In the genomic region with DNA sequence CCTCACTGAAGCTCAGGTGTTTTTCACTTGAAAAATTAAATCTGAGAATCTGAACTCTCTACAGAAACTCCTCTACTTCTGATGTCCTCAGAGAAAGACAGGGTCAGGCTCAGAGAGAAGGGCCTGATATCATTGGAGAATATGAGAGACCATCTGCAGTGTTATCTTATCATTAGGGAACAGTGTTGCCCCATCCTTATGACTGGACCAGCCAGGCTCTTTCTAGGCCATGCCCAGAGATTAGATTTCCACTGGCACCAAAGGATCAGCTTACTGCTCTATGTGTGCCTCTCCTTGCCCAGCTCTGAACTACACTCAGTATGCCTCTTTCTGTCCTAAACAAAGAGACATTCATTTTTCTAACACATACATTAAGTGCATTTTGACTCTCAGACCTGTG, we compare ENCODE assay signal across 29 mouse cellular contexts. TPM values are rescaled to one million over a fixed set of nuclear protein-coding genes. Genes with fewer than 3 reads are reported as not detected.
DNase-seq lines count a peak whose midpoint lies in the region; ATAC-seq lines count a peak whose summit lies in the region.
"Had no signal": no experiment of that assay in that cellular context is flagged by ENCODE, and none has a peak within 500 bp of the region (broad histone marks: within the 10 kb centered on the region; RNA-seq: fewer than 3 reads in every experiment).

No protein-coding gene starts in this region.

- no peak overlapping the region for H3K4me3 ChIP-seq in forebrain, embryonic 11.5 days (ENCODE audit: low read depth, low read length)
- no peak overlapping the region for H3K4me3 ChIP-seq in forebrain, embryonic 10.5 days
- H3K4me3 ChIP-seq in liver, embryonic 12.5 days = no peak overlapping the region
- no peak overlapping the region for H3K4me3 ChIP-seq in midbrain, embryonic 10.5 days
- H3K4me3 ChIP-seq: forebrain, embryonic 13.5 days; hindbrain, embryonic 15.5 days; limb, embryonic 15.5 days had no signal

- H3K36me3 ChIP-seq in forebrain, embryonic 11.5 days (ENCODE audit: control insufficient read depth, insufficient read depth, low read length) = no peaks in the 10 kb centered on the region
- H3K36me3 ChIP-seq in forebrain, embryonic 10.5 days (replicated peaks) = no peaks in the 10 kb centered on the region
- no peaks in the 10 kb centered on the region for H3K36me3 ChIP-seq in liver, embryonic 12.5 days
- H3K36me3 ChIP-seq in midbrain, embryonic 10.5 days = no peaks in the 10 kb centered on the region
- H3K36me3 ChIP-seq: hindbrain, embryonic 15.5 days; limb, embryonic 15.5 days had no signal

- no peak overlapping the region for H3K27ac ChIP-seq in forebrain, embryonic 11.5 days (ENCODE audit: low read depth, low read length)
- no peak overlapping the region for H3K27ac ChIP-seq in forebrain, embryonic 10.5 days
- H3K27ac ChIP-seq in liver, embryonic 12.5 days = peak overlapping the region; percentile 90
- no peak overlapping the region for H3K27ac ChIP-seq in midbrain, embryonic 10.5 days (replicated peaks)
- H3K27ac ChIP-seq: forebrain, embryonic 13.5 days; hindbrain, embryonic 15.5 days; kidney, postnatal 0 days; limb, embryonic 15.5 days had no signal

- no peak overlapping the region for H3K9ac ChIP-seq in forebrain, embryonic 11.5 days (ENCODE audit: low read length)
- H3K9ac ChIP-seq in liver, embryonic 12.5 days = peak overlapping the region; percentile 61
- H3K9ac ChIP-seq: forebrain, embryonic 13.5 days; hindbrain, embryonic 15.5 days; limb, embryonic 15.5 days had no signal

- no peaks in the 10 kb centered on the region for H3K4me1 ChIP-seq in forebrain, embryonic 11.5 days (replicated peaks; ENCODE audit: control insufficient read depth, insufficient read depth, low read length)
- no peaks in the 10 kb centered on the region for H3K4me1 ChIP-seq in forebrain, embryonic 10.5 days
- H3K4me1 ChIP-seq in liver, embryonic 12.5 days = peaks cover 56% of the 10 kb centered on the region
- no peaks in the 10 kb centered on the region for H3K4me1 ChIP-seq in midbrain, embryonic 10.5 days
- H3K4me1 ChIP-seq: forebrain, embryonic 13.5 days; hindbrain, embryonic 15.5 days; limb, embryonic 15.5 days had no signal

- H3K27me3 ChIP-seq in forebrain, embryonic 11.5 days (ENCODE audit: control insufficient read depth, insufficient read depth, low read length) = no peaks in the 10 kb centered on the region
- H3K27me3 ChIP-seq in forebrain, embryonic 10.5 days (ENCODE audit: poor library complexity, severe bottlenecking) = no peaks in the 10 kb centered on the region
- H3K27me3 ChIP-seq in liver, embryonic 12.5 days (replicated peaks) = no peaks in the 10 kb centered on the region
- no peaks in the 10 kb centered on the region for H3K27me3 ChIP-seq in midbrain, embryonic 10.5 days (ENCODE audit: low read depth, poor library complexity, severe bottlenecking)
- H3K27me3 ChIP-seq: forebrain, embryonic 13.5 days; hindbrain, embryonic 15.5 days; limb, embryonic 15.5 days had no signal

- no peak overlapping the region for H3K4me2 ChIP-seq in forebrain, embryonic 11.5 days (ENCODE audit: low read depth, low read length, severe bottlenecking)
- H3K4me2 ChIP-seq in liver, embryonic 12.5 days = peak overlapping the region; percentile 46
- H3K4me2 ChIP-seq: forebrain, embryonic 13.5 days; hindbrain, embryonic 15.5 days; limb, embryonic 15.5 days had no signal

- 0 out of 2 replicates have a peak, but pooled peaks have one; percentile 18 for ATAC-seq in forebrain, embryonic 11.5 days (replicated peaks; ENCODE audit: low FRiP score)
- peak; percentile 40 for ATAC-seq in common myeloid progenitor, adult 5-6 weeks (replicated peaks; ENCODE audit: low read depth, poor library complexity, severe bottlenecking)
- peak; percentile 97 for ATAC-seq in liver, embryonic 12.5 days
- peak; percentile 62 for ATAC-seq in megakaryocyte progenitor cell, adult 5-6 weeks (replicated peaks; ENCODE audit: poor library complexity)
- ATAC-seq: forebrain, embryonic 13.5 days; lung, postnatal 0 days had no signal

- H3K9me3 ChIP-seq in forebrain, embryonic 11.5 days (ENCODE audit: control insufficient read depth, low read length) = no peaks in the 10 kb centered on the region
- H3K9me3 ChIP-seq in forebrain, embryonic 10.5 days = no peaks in the 10 kb centered on the region
- H3K9me3 ChIP-seq in liver, embryonic 12.5 days (replicated peaks) = no peaks in the 10 kb centered on the region
- no peaks in the 10 kb centered on the region for H3K9me3 ChIP-seq in midbrain, embryonic 10.5 days (replicated peaks)
- H3K9me3 ChIP-seq: forebrain, embryonic 13.5 days; hindbrain, embryonic 15.5 days; limb, embryonic 15.5 days had no signal

- no peak for DNase-seq in forebrain, embryonic 11.5 days (ENCODE audit: low spot score)
- no peak for DNase-seq in forebrain, embryonic 10.5 days (ENCODE audit: extremely low spot score, low spot score)
- no peak for DNase-seq in kidney, postnatal 4 days
- DNase-seq in left cerebral cortex, adult 11 months (ENCODE audit: low spot score) = no peak
- no peak for DNase-seq in midbrain, embryonic 10.5 days (ENCODE audit: low spot score)
- DNase-seq: adrenal gland, postnatal 10 days; cerebellum, adult 11 months; cerebellum, postnatal 10 days; embryo, embryonic 11 days; heart, postnatal 4 days; kidney, adult 11 months; layer of hippocampus, postnatal 36 days; right cerebral cortex, postnatal 4 days; thymus, postnatal 36 days had no signal

RNA-seq across cellular contexts. Expression of a gene that starts 12.1 kb away (rescaled TPM):
- polyA plus RNA-seq in forebrain, embryonic 11.5 days (2014; fragmentation: Nextera tagmentation; extraction: Ambion mirVana) = not detected in 2 replicates
- polyA plus RNA-seq in forebrain, embryonic 10.5 days (2016; fragmentation: Nextera tagmentation; extraction: Ambion mirVana) = not detected in 2 replicates
- not detected in 2 replicates for total RNA-seq in common myeloid progenitor, adult 5-6 weeks (2017)
- not detected in 2 replicates for polyA plus RNA-seq in liver, embryonic 12.5 days (2016; fragmentation: Nextera tagmentation; extraction: Ambion mirVana)
- total RNA-seq in megakaryocyte progenitor cell, adult 5-6 weeks (2015) = not detected in 2 replicates
- total RNA-seq in megakaryocyte progenitor cell, adult 5-6 weeks (2017) = not detected in 2 replicates
- not detected in 2 replicates for polyA plus RNA-seq in midbrain, embryonic 10.5 days (2016; fragmentation: Nextera tagmentation; extraction: Ambion mirVana)
- total RNA-seq: adrenal gland, postnatal 10 days; gastrocnemius, postnatal 4 days; heart, postnatal 4 days; layer of hippocampus, adult 18-20 months; layer of hippocampus, postnatal 36 days; left cerebral cortex, postnatal 25 days; monocyte, adult 5-6 weeks had no signal
- polyA plus RNA-seq: forebrain, embryonic 13.5 days; heart, embryonic 14.5 days; hindbrain, embryonic 15.5 days; kidney, postnatal 0 days; limb, embryonic 15.5 days; lung, postnatal 0 days; neural tube, embryonic 11.5 days had no signal

RNA-seq across cellular contexts. Expression of a gene that starts 13.3 kb away (rescaled TPM):
- polyA plus RNA-seq in forebrain, embryonic 11.5 days (2014; fragmentation: Nextera tagmentation; extraction: Ambion mirVana) = not detected in 2 replicates
- polyA plus RNA-seq in forebrain, embryonic 10.5 days (2016; fragmentation: Nextera tagmentation; extraction: Ambion mirVana) = not detected in 2 replicates
- not detected in 2 replicates for total RNA-seq in common myeloid progenitor, adult 5-6 weeks (2017)
- polyA plus RNA-seq in liver, embryonic 12.5 days (2016; fragmentation: Nextera tagmentation; extraction: Ambion mirVana) = 0.30 TPM in 1 of 2 replicates, not detected in the other
- not detected in 2 replicates for total RNA-seq in megakaryocyte progenitor cell, adult 5-6 weeks (2015)
- not detected in 2 replicates for total RNA-seq in megakaryocyte progenitor cell, adult 5-6 weeks (2017)
- not detected in 2 replicates for polyA plus RNA-seq in midbrain, embryonic 10.5 days (2016; fragmentation: Nextera tagmentation; extraction: Ambion mirVana)
- total RNA-seq: adrenal gland, postnatal 10 days; gastrocnemius, postnatal 4 days; heart, postnatal 4 days; layer of hippocampus, adult 18-20 months; layer of hippocampus, postnatal 36 days; left cerebral cortex, postnatal 25 days; monocyte, adult 5-6 weeks had no signal
- polyA plus RNA-seq: embryonic facial prominence, embryonic 14.5 days; forebrain, embryonic 13.5 days; heart, embryonic 14.5 days; hindbrain, embryonic 15.5 days; kidney, postnatal 0 days; limb, embryonic 15.5 days; lung, postnatal 0 days; neural tube, embryonic 11.5 days had no signal

RNA-seq across cellular contexts. Expression of a gene that starts 18.8 kb away (rescaled TPM):
- 0.12 TPM in 1 of 2 replicates, not detected in the other for polyA plus RNA-seq in forebrain, embryonic 11.5 days (2014; fragmentation: Nextera tagmentation; extraction: Ambion mirVana)
- polyA plus RNA-seq in forebrain, embryonic 10.5 days (2016; fragmentation: Nextera tagmentation; extraction: Ambion mirVana) = not detected in 2 replicates
- not detected in 2 replicates for total RNA-seq in common myeloid progenitor, adult 5-6 weeks (2017)
- polyA plus RNA-seq in liver, embryonic 12.5 days (2016; fragmentation: Nextera tagmentation; extraction: Ambion mirVana) = 0.17 and 0.35 TPM in 2 replicates
- not detected in 2 replicates for total RNA-seq in megakaryocyte progenitor cell, adult 5-6 weeks (2015)
- total RNA-seq in megakaryocyte progenitor cell, adult 5-6 weeks (2017) = not detected in 2 replicates
- not detected in 2 replicates for polyA plus RNA-seq in midbrain, embryonic 10.5 days (2016; fragmentation: Nextera tagmentation; extraction: Ambion mirVana)
- total RNA-seq: adrenal gland, postnatal 10 days; gastrocnemius, postnatal 4 days; heart, postnatal 4 days; layer of hippocampus, adult 18-20 months; layer of hippocampus, postnatal 36 days; left cerebral cortex, postnatal 25 days; monocyte, adult 5-6 weeks had no signal
- polyA plus RNA-seq: embryonic facial prominence, embryonic 14.5 days; forebrain, embryonic 13.5 days; heart, embryonic 14.5 days; hindbrain, embryonic 15.5 days; kidney, postnatal 0 days; limb, embryonic 15.5 days; lung, postnatal 0 days; neural tube, embryonic 11.5 days had no signal

RNA-seq across cellular contexts. Expression of a gene that starts 21.1 kb away (rescaled TPM):
- not detected in 2 replicates for polyA plus RNA-seq in forebrain, embryonic 11.5 days (2014; fragmentation: Nextera tagmentation; extraction: Ambion mirVana)
- not detected in 2 replicates for polyA plus RNA-seq in forebrain, embryonic 10.5 days (2016; fragmentation: Nextera tagmentation; extraction: Ambion mirVana)
- total RNA-seq in common myeloid progenitor, adult 5-6 weeks (2017) = not detected in 2 replicates
- not detected in 2 replicates for polyA plus RNA-seq in liver, embryonic 12.5 days (2016; fragmentation: Nextera tagmentation; extraction: Ambion mirVana)
- not detected in 2 replicates for total RNA-seq in megakaryocyte progenitor cell, adult 5-6 weeks (2015)
- not detected in 2 replicates for total RNA-seq in megakaryocyte progenitor cell, adult 5-6 weeks (2017)
- polyA plus RNA-seq in midbrain, embryonic 10.5 days (2016; fragmentation: Nextera tagmentation; extraction: Ambion mirVana) = not detected in 2 replicates
- total RNA-seq: adrenal gland, postnatal 10 days; gastrocnemius, postnatal 4 days; heart, postnatal 4 days; layer of hippocampus, adult 18-20 months; layer of hippocampus, postnatal 36 days; left cerebral cortex, postnatal 25 days; monocyte, adult 5-6 weeks had no signal
- polyA plus RNA-seq: embryonic facial prominence, embryonic 14.5 days; forebrain, embryonic 13.5 days; heart, embryonic 14.5 days; hindbrain, embryonic 15.5 days; kidney, postnatal 0 days; limb, embryonic 15.5 days; lung, postnatal 0 days; neural tube, embryonic 11.5 days had no signal

RNA-seq across cellular contexts. Expression of a gene that starts 28.9 kb away (rescaled TPM):
- not detected in 2 replicates for polyA plus RNA-seq in forebrain, embryonic 11.5 days (2014; fragmentation: Nextera tagmentation; extraction: Ambion mirVana)
- polyA plus RNA-seq in forebrain, embryonic 10.5 days (2016; fragmentation: Nextera tagmentation; extraction: Ambion mirVana) = not detected in 2 replicates
- not detected in 2 replicates for total RNA-seq in common myeloid progenitor, adult 5-6 weeks (2017)
- 0.08 TPM in 1 of 2 replicates, not detected in the other for polyA plus RNA-seq in liver, embryonic 12.5 days (2016; fragmentation: Nextera tagmentation; extraction: Ambion mirVana)
- total RNA-seq in megakaryocyte progenitor cell, adult 5-6 weeks (2015) = not detected in 2 replicates
- not detected in 2 replicates for total RNA-seq in megakaryocyte progenitor cell, adult 5-6 weeks (2017)
- polyA plus RNA-seq in midbrain, embryonic 10.5 days (2016; fragmentation: Nextera tagmentation; extraction: Ambion mirVana) = not detected in 2 replicates
- total RNA-seq: adrenal gland, postnatal 10 days; gastrocnemius, postnatal 4 days; heart, postnatal 4 days; layer of hippocampus, adult 18-20 months; layer of hippocampus, postnatal 36 days; left cerebral cortex, postnatal 25 days; monocyte, adult 5-6 weeks had no signal
- polyA plus RNA-seq: embryonic facial prominence, embryonic 14.5 days; forebrain, embryonic 13.5 days; heart, embryonic 14.5 days; hindbrain, embryonic 15.5 days; kidney, postnatal 0 days; limb, embryonic 15.5 days; lung, postnatal 0 days; neural tube, embryonic 11.5 days had no signal

Comparison
In these comparisons a context has a peak if more than half of its experiments do, and no peak if none do; other contexts are left out.
1. ATAC-seq: peak in every context shown above with its lines; median percentile 97 in liver, embryonic 12.5 days; 62 in megakaryocyte progenitor cell, adult 5-6 weeks; 40 in common myeloid progenitor, adult 5-6 weeks; 18 in forebrain, embryonic 11.5 days.